In genomic region chr11:60727392-60728140, GRCm38 (mm10) we compare ENCODE assay signal across 8 mouse cellular contexts. TPM values are rescaled to one million over a fixed set of nuclear protein-coding genes. Genes with fewer than 3 reads are reported as not detected.
DNase-seq lines count a peak whose midpoint lies in the region; ATAC-seq lines count a peak whose summit lies in the region.

No protein-coding gene starts in this region.

- peak overlapping the region; percentile 80 for H3K4me2 ChIP-seq in forebrain, embryonic 13.5 days
- H3K4me2 ChIP-seq in liver, embryonic 13.5 days = peak overlapping the region; percentile 94
- H3K4me2 ChIP-seq in stomach, embryonic 15.5 days = peak overlapping the region; percentile 82

- H3K4me3 ChIP-seq in forebrain, embryonic 13.5 days = peak overlapping the region; percentile 87
- H3K4me3 ChIP-seq in liver, embryonic 13.5 days (replicated peaks) = peak overlapping the region; percentile 87
- peak overlapping the region; percentile 84 for H3K4me3 ChIP-seq in stomach, embryonic 15.5 days (replicated peaks)

- intact Hi-C loops in left cerebral cortex, postnatal 4 days (cut with DNase I) = no loop called here
- intact Hi-C loops in left cerebral cortex, postnatal 14 days (cut with DNase I) = loop anchor here (2.0 kb wide), 1 partner anchor 49 kb away; the partner anchor contains the start of genes Smcr8 and Top3a

- peaks cover 47% of the 10 kb centered on the region for H3K36me3 ChIP-seq in forebrain, embryonic 13.5 days (ENCODE audit: poor library complexity, severe bottlenecking)
- H3K36me3 ChIP-seq in liver, embryonic 13.5 days = peaks cover 36% of the 10 kb centered on the region
- peaks cover 25% of the 10 kb centered on the region for H3K36me3 ChIP-seq in stomach, embryonic 15.5 days

- no peaks in the 10 kb centered on the region for H3K27me3 ChIP-seq in forebrain, embryonic 13.5 days
- H3K27me3 ChIP-seq in liver, embryonic 13.5 days = no peaks in the 10 kb centered on the region
- no peaks in the 10 kb centered on the region for H3K27me3 ChIP-seq in stomach, embryonic 15.5 days (replicated peaks)

- DNase-seq in adrenal gland, postnatal 10 days = peak; percentile 43
- DNase-seq in adrenal gland, postnatal 14 days = no peak
- DNase-seq in left cerebral cortex, postnatal 4 days = peak; percentile 30
- no peak for DNase-seq in left cerebral cortex, postnatal 14 days (ENCODE audit: low spot score in 2 of 2)
- no peak for DNase-seq in liver, embryonic 13.5 days
- no peak for DNase-seq in frontal cortex, postnatal 25 days (ENCODE audit: low spot score in 2 of 2)

- peak overlapping the region; percentile 88 for H3K27ac ChIP-seq in forebrain, embryonic 13.5 days
- peak overlapping the region; percentile 82 for H3K27ac ChIP-seq in liver, embryonic 13.5 days
- peak overlapping the region; percentile 88 for H3K27ac ChIP-seq in stomach, embryonic 15.5 days

- peak overlapping the region; percentile 86 for H3K9ac ChIP-seq in forebrain, embryonic 13.5 days
- peak overlapping the region; percentile 85 for H3K9ac ChIP-seq in liver, embryonic 13.5 days
- H3K9ac ChIP-seq in stomach, embryonic 15.5 days = peak overlapping the region; percentile 84; the same call in 1 of the 2 replicates

- peak; percentile 33 for ATAC-seq in forebrain, embryonic 13.5 days
- ATAC-seq in liver, embryonic 13.5 days (ENCODE audit: low read depth) = peak; percentile 9
- no peak for ATAC-seq in stomach, embryonic 15.5 days (ENCODE audit: insufficient read depth, low FRiP score, low read depth)

- WGBS in forebrain, embryonic 13.5 days = 7% methylated on average over 12 of the region's 12 CpGs
- WGBS in liver, embryonic 13.5 days (ENCODE audit: insufficient replicate concordance) = 6% methylated on average over 12 of the region's 12 CpGs
- 5% methylated on average over 12 of the region's 12 CpGs for WGBS in stomach, embryonic 15.5 days

- H3K4me1 ChIP-seq in forebrain, embryonic 13.5 days = peaks cover 32% of the 10 kb centered on the region
- H3K4me1 ChIP-seq in liver, embryonic 13.5 days (replicated peaks) = peaks cover 37% of the 10 kb centered on the region
- peaks cover 28% of the 10 kb centered on the region for H3K4me1 ChIP-seq in stomach, embryonic 15.5 days

- no peaks in the 10 kb centered on the region for H3K9me3 ChIP-seq in forebrain, embryonic 13.5 days (replicated peaks)
- no peaks in the 10 kb centered on the region for H3K9me3 ChIP-seq in liver, embryonic 13.5 days (replicated peaks)
- no peaks in the 10 kb centered on the region for H3K9me3 ChIP-seq in stomach, embryonic 15.5 days

RNA-seq across cellular contexts. Expression of gene Flii, which starts 0.5 kb away (rescaled TPM):
- total RNA-seq in adrenal gland, postnatal 10 days (2021) = 100 to 1,000 TPM; 105 to 118 TPM
- total RNA-seq in adrenal gland, postnatal 14 days (2021) = 126 and 137 TPM in 2 replicates
- total RNA-seq in left cerebral cortex, postnatal 4 days (2021) = 10 to 100 TPM; 92.3 to 92.6 TPM
- 10 to 100 TPM; 42.9 to 49.3 TPM for total RNA-seq in left cerebral cortex, postnatal 14 days (2021)
- polyA plus RNA-seq in forebrain, embryonic 13.5 days (2015; fragmentation: Nextera tagmentation; extraction: Ambion mirVana) = 64.2 and 72.5 TPM in 2 replicates
- polyA plus RNA-seq in liver, embryonic 13.5 days (2015; fragmentation: Nextera tagmentation; extraction: Ambion mirVana) = 25.2 and 28.7 TPM in 2 replicates
- polyA plus RNA-seq in stomach, embryonic 15.5 days (2015; fragmentation: Nextera tagmentation; extraction: Ambion mirVana) = 76.8 and 78.9 TPM in 2 replicates

RNA-seq across cellular contexts. Expression of gene Mief2, which starts 0.6 kb away (rescaled TPM):
- total RNA-seq in adrenal gland, postnatal 10 days (2021) = 10 to 100 TPM; 31.8 to 43.9 TPM
- 30.8 and 36.0 TPM in 2 replicates for total RNA-seq in adrenal gland, postnatal 14 days (2021)
- 10 to 100 TPM; 29.9 to 30.5 TPM for total RNA-seq in left cerebral cortex, postnatal 4 days (2021)
- total RNA-seq in left cerebral cortex, postnatal 14 days (2021) = 10 to 100 TPM; 22.3 to 27.6 TPM
- polyA plus RNA-seq in forebrain, embryonic 13.5 days (2015; fragmentation: Nextera tagmentation; extraction: Ambion mirVana) = 16.1 and 17.8 TPM in 2 replicates
- 3.0 and 3.6 TPM in 2 replicates for polyA plus RNA-seq in liver, embryonic 13.5 days (2015; fragmentation: Nextera tagmentation; extraction: Ambion mirVana)
- polyA plus RNA-seq in stomach, embryonic 15.5 days (2015; fragmentation: Nextera tagmentation; extraction: Ambion mirVana) = 9.9 and 11.3 TPM in 2 replicates

RNA-seq across cellular contexts. Expression of gene Llgl1, which starts 28.0 kb away (rescaled TPM):
- total RNA-seq in adrenal gland, postnatal 10 days (2021) = 10 to 100 TPM; 23.0 to 30.4 TPM
- 23.7 and 28.8 TPM in 2 replicates for total RNA-seq in adrenal gland, postnatal 14 days (2021)
- 10 to 100 TPM; 42.2 to 43.4 TPM for total RNA-seq in left cerebral cortex, postnatal 4 days (2021)
- total RNA-seq in left cerebral cortex, postnatal 14 days (2021) = 10 to 100 TPM; 40.4 to 43.8 TPM
- 97.5 and 110 TPM in 2 replicates for polyA plus RNA-seq in forebrain, embryonic 13.5 days (2015; fragmentation: Nextera tagmentation; extraction: Ambion mirVana)
- 11.2 and 12.4 TPM in 2 replicates for polyA plus RNA-seq in liver, embryonic 13.5 days (2015; fragmentation: Nextera tagmentation; extraction: Ambion mirVana)
- polyA plus RNA-seq in stomach, embryonic 15.5 days (2015; fragmentation: Nextera tagmentation; extraction: Ambion mirVana) = 38.2 and 41.4 TPM in 2 replicates

RNA-seq across cellular contexts. Expression of gene Top3a, which starts 49.6 kb away (rescaled TPM):
- 10 to 100 TPM in 1 of 2 experiments, 1 to 10 TPM in 1; 7.7 to 10.2 TPM for total RNA-seq in adrenal gland, postnatal 10 days (2021)
- total RNA-seq in adrenal gland, postnatal 14 days (2021) = 9.2 and 9.7 TPM in 2 replicates
- total RNA-seq in left cerebral cortex, postnatal 4 days (2021) = 1 to 10 TPM; 9.1 to 9.4 TPM
- total RNA-seq in left cerebral cortex, postnatal 14 days (2021) = 1 to 10 TPM; 3.4 to 3.9 TPM
- 14.2 and 15.7 TPM in 2 replicates for polyA plus RNA-seq in forebrain, embryonic 13.5 days (2015; fragmentation: Nextera tagmentation; extraction: Ambion mirVana)
- 6.7 and 8.5 TPM in 2 replicates for polyA plus RNA-seq in liver, embryonic 13.5 days (2015; fragmentation: Nextera tagmentation; extraction: Ambion mirVana)
- polyA plus RNA-seq in stomach, embryonic 15.5 days (2015; fragmentation: Nextera tagmentation; extraction: Ambion mirVana) = 11.6 and 12.8 TPM in 2 replicates

RNA-seq across cellular contexts. Expression of gene Smcr8, which starts 49.8 kb away (rescaled TPM):
- total RNA-seq in adrenal gland, postnatal 10 days (2021) = 10 to 100 TPM; 19.7 to 20.7 TPM
- 20.8 and 22.4 TPM in 2 replicates for total RNA-seq in adrenal gland, postnatal 14 days (2021)
- total RNA-seq in left cerebral cortex, postnatal 4 days (2021) = 10 to 100 TPM; 23.9 to 24.7 TPM
- 10 to 100 TPM; 25.5 to 26.5 TPM for total RNA-seq in left cerebral cortex, postnatal 14 days (2021)
- 5.6 and 6.5 TPM in 2 replicates for polyA plus RNA-seq in forebrain, embryonic 13.5 days (2015; fragmentation: Nextera tagmentation; extraction: Ambion mirVana)
- polyA plus RNA-seq in liver, embryonic 13.5 days (2015; fragmentation: Nextera tagmentation; extraction: Ambion mirVana) = 2.2 and 3.2 TPM in 2 replicates
- 4.5 and 5.2 TPM in 2 replicates for polyA plus RNA-seq in stomach, embryonic 15.5 days (2015; fragmentation: Nextera tagmentation; extraction: Ambion mirVana)

Comparison
In these comparisons a context has a peak if more than half of its experiments do, and no peak if none do; other contexts are left out.
1. DNase-seq: peak in adrenal gland, postnatal 10 days (single experiment) and left cerebral cortex, postnatal 4 days (single experiment); none in adrenal gland, postnatal 14 days (single experiment), left cerebral cortex, postnatal 14 days (0 of 2), liver, embryonic 13.5 days (single experiment) and frontal cortex, postnatal 25 days (0 of 2).
2. Peak in every context shown above with its lines, with median percentiles within 50 percentile points of each other: H3K27ac ChIP-seq, H3K4me2 ChIP-seq, H3K4me3 ChIP-seq and H3K9ac ChIP-seq.